Mouse (Mus musculus) G1E (cell line): ENCODE measurements around the gene Rab21.
A peak's percentile ranks its signal among the peaks of the same experiment; 100 is the strongest.

Experiments used
- CTCF ChIP-seq: IDR thresholded peaks from 2 replicates; pipeline ENCODE4 v1.5.1; 2012; ENCODE audit warnings: low read depth, low read length, inconsistent platforms, mixed read lengths
- GATA1 ChIP-seq: IDR thresholded peaks from 2 replicates; pipeline ENCODE4 v1.6.1; 2012; ENCODE audit warnings: borderline replicate concordance, low read length, inconsistent platforms, mixed read lengths
- GATA2 ChIP-seq: IDR thresholded peaks from 2 replicates; pipeline ENCODE4 v1.6.1; 2012; ENCODE audit warnings: low read depth, low read length, inconsistent platforms, borderline replicate concordance
- POLR2AphosphoS5 ChIP-seq: IDR thresholded peaks from 2 replicates; pipeline ENCODE4 v1.6.1; 2012; ENCODE audit warnings: low read depth, low read length, inconsistent platforms; ENCODE audit not compliant: insufficient replicate concordance
- TAL1 ChIP-seq: conservative IDR thresholded peaks from 2 replicates; pipeline ENCODE4 v1.6.1; 2012; ENCODE audit warnings: low read depth, low read length, inconsistent platforms, mixed read lengths

GRCm38 (mm10) chr10:115252321-115252757 is 63.1 kb downstream of the Rab21 start:
- no peak for TF ChIP-seq CTCF
- TF ChIP-seq POLR2AphosphoS5: no peak
- TF ChIP-seq GATA2: no peak
- TF ChIP-seq TAL1: peak; percentile 70
- TF ChIP-seq GATA1: no peak
